Mouse (Mus musculus): ENCODE measurements at regions not wholly inside any gene's neighbourhood (a gene's known extent, or its start where the extent isn't known, plus 50 kb on each side); places are given as distances from the start of the nearest gene placed in this dataset.

GRCm38 (mm10) chr15:93775199-93775745, 179.6 kb upstream of the Prickle1 start:
- H3K27ac ChIP-seq (replicated peaks; ENCODE audit: low read depth, low read length) = no peak overlapping the region
- no peaks in the 10 kb centered on the region for H3K4me1 ChIP-seq (ENCODE audit: control insufficient read depth, insufficient read depth, insufficient read length, low read length)
- no peak overlapping the region for H3K4me3 ChIP-seq (ENCODE audit: insufficient read depth, low read depth, low read length)

- no peak overlapping the region for H3K4me3 ChIP-seq (ENCODE audit: insufficient read depth, low read depth, low read length)
- no peaks in the 10 kb centered on the region for H3K4me1 ChIP-seq (ENCODE audit: control insufficient read depth, insufficient read depth, insufficient read length, low read length)
- H3K27ac ChIP-seq (replicated peaks; ENCODE audit: low read depth, low read length) = no peak overlapping the region
These were observed 178.6 kb upstream of the Prickle1 start for GRCm38 (mm10) chr15:93774340-93774739.

GRCm38 (mm10) chr15:93766981-93767380, 171.3 kb upstream of the Prickle1 start:
- H3K27ac ChIP-seq (replicated peaks; ENCODE audit: low read depth, low read length) = no peak overlapping the region
- H3K4me3 ChIP-seq (ENCODE audit: insufficient read depth, low read depth, low read length) = no peak overlapping the region
- H3K4me1 ChIP-seq (ENCODE audit: control insufficient read depth, insufficient read depth, insufficient read length, low read length) = no peaks in the 10 kb centered on the region

GRCm38 (mm10) chr15:93763047-93763446, 167.4 kb upstream of the Prickle1 start:
- no peak overlapping the region for H3K4me3 ChIP-seq (ENCODE audit: insufficient read depth, low read depth, low read length)
- H3K4me1 ChIP-seq (ENCODE audit: control insufficient read depth, insufficient read depth, insufficient read length, low read length) = no peaks in the 10 kb centered on the region
- no peak overlapping the region for H3K27ac ChIP-seq (replicated peaks; ENCODE audit: low read depth, low read length)

GRCm38 (mm10) chr15:93758204-93758836, 162.6 kb upstream of the Prickle1 start:
- Histone ChIP-seq H3K4me3 (ENCODE audit: insufficient read depth, low read depth, low read length) (no peak overlapping the region), H3K4me1 (ENCODE audit: control insufficient read depth, insufficient read depth, insufficient read length, low read length) (no peaks in the 10 kb centered on the region), H3K27ac (replicated peaks; ENCODE audit: low read depth, low read length) (no peak overlapping the region)

GRCm38 (mm10) chr15:93755989-93756388, 160.3 kb upstream of the Prickle1 start:
- Histone ChIP-seq H3K4me3 (ENCODE audit: insufficient read depth, low read depth, low read length) (no peak overlapping the region), H3K27ac (replicated peaks; ENCODE audit: low read depth, low read length) (no peak overlapping the region), H3K4me1 (ENCODE audit: control insufficient read depth, insufficient read depth, insufficient read length, low read length) (no peaks in the 10 kb centered on the region)

- H3K27ac ChIP-seq (replicated peaks; ENCODE audit: low read depth, low read length) = no peak overlapping the region
- no peak overlapping the region for H3K4me3 ChIP-seq (ENCODE audit: insufficient read depth, low read depth, low read length)
- no peaks in the 10 kb centered on the region for H3K4me1 ChIP-seq (ENCODE audit: control insufficient read depth, insufficient read depth, insufficient read length, low read length)
These were observed 156.1 kb upstream of the Prickle1 start for GRCm38 (mm10) chr15:93751817-93752216.

- H3K4me1 ChIP-seq (ENCODE audit: control insufficient read depth, insufficient read depth, insufficient read length, low read length) = no peaks in the 10 kb centered on the region
- H3K4me3 ChIP-seq (ENCODE audit: insufficient read depth, low read depth, low read length) = no peak overlapping the region
- H3K27ac ChIP-seq (replicated peaks; ENCODE audit: low read depth, low read length) = no peak overlapping the region
These were observed 155.3 kb upstream of the Prickle1 start for GRCm38 (mm10) chr15:93750953-93751352.

GRCm38 (mm10) chr15:93744191-93744945, 148.7 kb upstream of the Prickle1 start:
- H3K4me1 ChIP-seq (ENCODE audit: control insufficient read depth, insufficient read depth, insufficient read length, low read length) = no peaks in the 10 kb centered on the region
- H3K27ac ChIP-seq (replicated peaks; ENCODE audit: low read depth, low read length) = no peak overlapping the region
- H3K4me3 ChIP-seq (ENCODE audit: insufficient read depth, low read depth, low read length) = no peak overlapping the region

GRCm38 (mm10) chr15:93733731-93734510, 138.2 kb upstream of the Prickle1 start:
- H3K27ac ChIP-seq (replicated peaks; ENCODE audit: low read depth, low read length) = no peak overlapping the region
- no peak overlapping the region for H3K4me3 ChIP-seq (ENCODE audit: insufficient read depth, low read depth, low read length)
- H3K4me1 ChIP-seq (ENCODE audit: control insufficient read depth, insufficient read depth, insufficient read length, low read length) = no peaks in the 10 kb centered on the region; the same call in 1 of the 2 replicates

- Histone ChIP-seq H3K27ac (replicated peaks; ENCODE audit: low read depth, low read length) (no peak overlapping the region), H3K4me3 (ENCODE audit: insufficient read depth, low read depth, low read length) (no peak overlapping the region), H3K4me1 (ENCODE audit: control insufficient read depth, insufficient read depth, insufficient read length, low read length) (no peaks in the 10 kb centered on the region; the same call in 1 of the 2 replicates)
These were observed 137.1 kb upstream of the Prickle1 start for GRCm38 (mm10) chr15:93732825-93733224.

GRCm38 (mm10) chr15:93731161-93731560, 135.5 kb upstream of the Prickle1 start:
- Histone ChIP-seq H3K4me1 (ENCODE audit: control insufficient read depth, insufficient read depth, insufficient read length, low read length) (no peaks in the 10 kb centered on the region; the same call in 1 of the 2 replicates), H3K4me3 (ENCODE audit: insufficient read depth, low read depth, low read length) (no peak overlapping the region), H3K27ac (replicated peaks; ENCODE audit: low read depth, low read length) (no peak overlapping the region)

GRCm38 (mm10) chr15:93715443-93715842, 119.8 kb upstream of the Prickle1 start:
- no peak overlapping the region for H3K4me3 ChIP-seq (ENCODE audit: insufficient read depth, low read depth, low read length)
- no peak overlapping the region for H3K27ac ChIP-seq (replicated peaks; ENCODE audit: low read depth, low read length)
- H3K4me1 ChIP-seq (ENCODE audit: control insufficient read depth, insufficient read depth, insufficient read length, low read length) = peaks cover 6% of the 10 kb centered on the region

- no peak overlapping the region for H3K4me3 ChIP-seq (ENCODE audit: insufficient read depth, low read depth, low read length)
- H3K4me1 ChIP-seq (ENCODE audit: control insufficient read depth, insufficient read depth, insufficient read length, low read length) = peaks cover 6% of the 10 kb centered on the region
- no peak overlapping the region for H3K27ac ChIP-seq (replicated peaks; ENCODE audit: low read depth, low read length)
These were observed 117.7 kb upstream of the Prickle1 start for GRCm38 (mm10) chr15:93713428-93713827.

GRCm38 (mm10) chr15:93712594-93712993, 116.9 kb upstream of the Prickle1 start:
- H3K27ac ChIP-seq (replicated peaks; ENCODE audit: low read depth, low read length) = no peak overlapping the region
- peaks cover 6% of the 10 kb centered on the region for H3K4me1 ChIP-seq (ENCODE audit: control insufficient read depth, insufficient read depth, insufficient read length, low read length)

More at GRCm38 (mm10) chr15:93712594-93712993, 116.9 kb upstream of the Prickle1 start:
- H3K4me3 ChIP-seq (ENCODE audit: insufficient read depth, low read depth, low read length) = no peak overlapping the region
